22 mouse cellular contexts compared by ENCODE assay signal in genomic region chr11:115959018-115959417, GRCm38 (mm10). TPM values are rescaled to one million over a fixed set of nuclear protein-coding genes. Genes with fewer than 3 reads are reported as not detected.
A peak's percentile ranks its signal among the peaks of the same experiment; 100 is the strongest.
DNase-seq lines count a peak whose midpoint lies in the region; ATAC-seq and TF ChIP-seq lines count a peak whose summit lies in the region.
"Had no signal": no experiment of that assay in that cellular context is flagged by ENCODE, and none has a peak within 500 bp of the region (broad histone marks: within the 10 kb centered on the region; RNA-seq: fewer than 3 reads in every experiment).

No protein-coding gene starts in this region.

- peak; percentile 37 for DNase-seq in hindbrain, postnatal 0 days (ENCODE audit: low spot score)
- DNase-seq in kidney, adult 9 months: peak; percentile 32
- peak; percentile 82 for DNase-seq in fat pad, adult 2 months (ENCODE audit: extremely low read depth, low read depth, low spot score)
- no peak for DNase-seq in cerebellum, adult 11 months
- DNase-seq: adrenal gland, postnatal 10 days; cerebellum, adult 18-20 months; cerebellum, adult 9-11 months; cerebellum, postnatal 36 days; forebrain, postnatal 0 days; gastrocnemius, postnatal 36 days; heart, adult 11 months; heart, postnatal 36 days had no signal

- WGBS in hindbrain, postnatal 0 days: 80% methylated on average over 9 of the region's 9 CpGs
- WGBS in hindbrain, embryonic 16.5 days: 86% methylated on average over 9 of the region's 9 CpGs
- 96% methylated on average over 9 of the region's 9 CpGs for WGBS in kidney, embryonic 16.5 days

- peaks cover 37% of the 10 kb centered on the region; the same call in 1 of the 2 replicates for H3K36me3 ChIP-seq in hindbrain, postnatal 0 days (ENCODE audit: insufficient read depth, low read length)
- H3K36me3 ChIP-seq in hindbrain, embryonic 16.5 days (ENCODE audit: control insufficient read depth, insufficient read depth, low read length): peaks cover 25% of the 10 kb centered on the region
- peaks cover 59% of the 10 kb centered on the region for H3K36me3 ChIP-seq in kidney, embryonic 16.5 days (ENCODE audit: insufficient read depth, low read length)
- H3K36me3 ChIP-seq in ES-Bruce4 (ENCODE audit: control insufficient read depth, insufficient read depth, low read length, poor library complexity, severe bottlenecking): peaks cover 34% of the 10 kb centered on the region

- H3K9me3 ChIP-seq in hindbrain, postnatal 0 days (ENCODE audit: low read length): no peaks in the 10 kb centered on the region
- H3K9me3 ChIP-seq in hindbrain, embryonic 16.5 days (ENCODE audit: control insufficient read depth, low read length): no peaks in the 10 kb centered on the region
- H3K9me3 ChIP-seq in kidney, embryonic 16.5 days (ENCODE audit: low read length): no peaks in the 10 kb centered on the region
- H3K9me3 ChIP-seq in ES-Bruce4 (replicated peaks; ENCODE audit: control insufficient read depth, insufficient read depth, low read length, poor library complexity, severe bottlenecking): no peaks in the 10 kb centered on the region
- H3K9me3 ChIP-seq: embryonic facial prominence, embryonic 13.5 days; forebrain, embryonic 13.5 days; heart, embryonic 13.5 days; hindbrain, embryonic 15.5 days had no signal

- H3K27ac ChIP-seq in hindbrain, postnatal 0 days: 0 out of 2 replicates have a peak overlapping the region, but pooled peaks have one; percentile 8
- no peak overlapping the region for H3K27ac ChIP-seq in hindbrain, embryonic 16.5 days (ENCODE audit: low read depth, low read length)
- H3K27ac ChIP-seq in kidney, embryonic 16.5 days (ENCODE audit: low read length): no peak overlapping the region
- peak overlapping the region; percentile 23; the same call in 1 of the 2 replicates for H3K27ac ChIP-seq in ES-Bruce4 (ENCODE audit: insufficient read depth, low read length)
- H3K27ac ChIP-seq: embryonic facial prominence, embryonic 13.5 days; forebrain, embryonic 13.5 days; heart, embryonic 13.5 days; hindbrain, embryonic 15.5 days had no signal

- H3K27me3 ChIP-seq in hindbrain, postnatal 0 days (ENCODE audit: insufficient read depth, low read length): no peaks in the 10 kb centered on the region
- no peaks in the 10 kb centered on the region for H3K27me3 ChIP-seq in hindbrain, embryonic 16.5 days (replicated peaks; ENCODE audit: control insufficient read depth, insufficient read depth, low read length)
- H3K27me3 ChIP-seq in kidney, embryonic 16.5 days (ENCODE audit: insufficient read depth, low read length): no peaks in the 10 kb centered on the region
- no peaks in the 10 kb centered on the region for H3K27me3 ChIP-seq in ES-Bruce4 (ENCODE audit: control insufficient read depth, insufficient read depth, low read length, poor library complexity, severe bottlenecking)
- H3K27me3 ChIP-seq: CH12.LX; embryonic facial prominence, embryonic 13.5 days; forebrain, embryonic 13.5 days; heart, embryonic 13.5 days; hindbrain, embryonic 15.5 days had no signal

- no peak overlapping the region for H3K9ac ChIP-seq in hindbrain, postnatal 0 days (replicated peaks; ENCODE audit: low read length)
- H3K9ac ChIP-seq in hindbrain, embryonic 16.5 days (ENCODE audit: low read depth, low read length): no peak overlapping the region
- no peak overlapping the region for H3K9ac ChIP-seq in kidney, embryonic 16.5 days (replicated peaks; ENCODE audit: low read length)
- H3K9ac ChIP-seq in ES-Bruce4 (ENCODE audit: low read depth, poor library complexity, severe bottlenecking): no peak overlapping the region
- H3K9ac ChIP-seq: embryonic facial prominence, embryonic 13.5 days; forebrain, embryonic 13.5 days; forebrain, postnatal 0 days; heart, embryonic 13.5 days; hindbrain, embryonic 15.5 days had no signal

- TF ChIP-seq EP300 in ES-Bruce4 (IDR thresholded peaks at IDR 0.05; ENCODE audit: insufficient read depth, low read depth, low read length): no peak

- no peak overlapping the region for H3K4me3 ChIP-seq in hindbrain, postnatal 0 days (ENCODE audit: low read length)
- H3K4me3 ChIP-seq in hindbrain, embryonic 16.5 days (ENCODE audit: low read length): no peak overlapping the region
- no peak overlapping the region for H3K4me3 ChIP-seq in kidney, embryonic 16.5 days (ENCODE audit: low read length)
- H3K4me3 ChIP-seq in ES-Bruce4 (ENCODE audit: low read depth, low read length): no peak overlapping the region
- H3K4me3 ChIP-seq: embryonic facial prominence, embryonic 13.5 days; forebrain, embryonic 13.5 days; heart, embryonic 13.5 days; hindbrain, embryonic 15.5 days had no signal

- ATAC-seq in hindbrain, postnatal 0 days: no peak
- no peak for ATAC-seq in hindbrain, embryonic 16.5 days
- ATAC-seq in kidney, embryonic 16.5 days (ENCODE audit: low FRiP score, low TSS enrichment): no peak
- ATAC-seq: forebrain, embryonic 13.5 days; forebrain, postnatal 0 days had no signal

- no peak for TF ChIP-seq POLR2A in ES-Bruce4 (IDR thresholded peaks at IDR 0.05; ENCODE audit: insufficient read depth, low read length)

- H3K4me1 ChIP-seq in hindbrain, postnatal 0 days (ENCODE audit: insufficient read depth, low read length): peaks cover 10% of the 10 kb centered on the region; the same call in 1 of the 2 replicates
- peaks cover 5% of the 10 kb centered on the region; the same call in 1 of the 2 replicates for H3K4me1 ChIP-seq in hindbrain, embryonic 16.5 days (ENCODE audit: control insufficient read depth, insufficient read depth, low read depth, low read length)
- H3K4me1 ChIP-seq in kidney, embryonic 16.5 days (ENCODE audit: insufficient read depth, low read length): no peaks in the 10 kb centered on the region
- H3K4me1 ChIP-seq in ES-Bruce4 (ENCODE audit: control insufficient read depth, insufficient read depth, low read length): no peaks in the 10 kb centered on the region

- H3K4me2 ChIP-seq in hindbrain, postnatal 0 days (ENCODE audit: low read depth, low read length): no peak overlapping the region
- no peak overlapping the region for H3K4me2 ChIP-seq in hindbrain, embryonic 16.5 days (ENCODE audit: low read length)
- H3K4me2 ChIP-seq in kidney, embryonic 16.5 days (replicated peaks; ENCODE audit: low read depth, low read length): no peak overlapping the region
- H3K4me2 ChIP-seq: embryonic facial prominence, embryonic 13.5 days; forebrain, embryonic 13.5 days; heart, embryonic 13.5 days; hindbrain, embryonic 15.5 days had no signal

- no peak for TF ChIP-seq CTCF in hindbrain, postnatal 0 days (IDR thresholded peaks at IDR 0.05; ENCODE audit: low read depth)
- no peak for TF ChIP-seq CTCF in ES-Bruce4 (IDR thresholded peaks at IDR 0.05; ENCODE audit: low read depth, low read length)

RNA-seq across cellular contexts. Expression of gene Itgb4, which starts 15.5 kb away (rescaled TPM):
- 1.7 and 3.1 TPM in 2 replicates for total RNA-seq in hindbrain, postnatal 0 days (2014; rRNA removed)
- 2.2 and 2.8 TPM in 2 replicates for polyA plus RNA-seq in hindbrain, postnatal 0 days (2015; fragmentation: Nextera tagmentation; extraction: Ambion mirVana)
- 1.8 and 2.1 TPM in 2 replicates for polyA plus RNA-seq in hindbrain, embryonic 16.5 days (2015; fragmentation: Nextera tagmentation; extraction: Ambion mirVana)
- polyA plus RNA-seq in kidney, embryonic 16.5 days (2015; fragmentation: Nextera tagmentation; extraction: Ambion mirVana): 2.5 and 3.4 TPM in 2 replicates
- 9.3 and 11.8 TPM in 2 replicates for polyA plus RNA-seq in ES-Bruce4 (2011; ENCODE audit: insufficient read depth, insufficient read length, low read depth, missing spikeins)

RNA-seq across cellular contexts. Expression of gene Recql5, which starts 25.7 kb away (rescaled TPM):
- total RNA-seq in hindbrain, postnatal 0 days (2014; rRNA removed): 11.4 and 14.3 TPM in 2 replicates
- 7.9 and 9.9 TPM in 2 replicates for polyA plus RNA-seq in hindbrain, postnatal 0 days (2015; fragmentation: Nextera tagmentation; extraction: Ambion mirVana)
- polyA plus RNA-seq in hindbrain, embryonic 16.5 days (2015; fragmentation: Nextera tagmentation; extraction: Ambion mirVana): 20.2 and 21.3 TPM in 2 replicates
- 25.3 and 26.9 TPM in 2 replicates for polyA plus RNA-seq in kidney, embryonic 16.5 days (2015; fragmentation: Nextera tagmentation; extraction: Ambion mirVana)
- polyA plus RNA-seq in ES-Bruce4 (2011; ENCODE audit: insufficient read depth, insufficient read length, low read depth, missing spikeins): 20.0 and 22.6 TPM in 2 replicates

RNA-seq across cellular contexts. Expression of gene Sap30bp, which starts 25.9 kb away (rescaled TPM):
- 46.4 and 52.8 TPM in 2 replicates for total RNA-seq in hindbrain, postnatal 0 days (2014; rRNA removed)
- polyA plus RNA-seq in hindbrain, postnatal 0 days (2015; fragmentation: Nextera tagmentation; extraction: Ambion mirVana): 39.2 and 42.8 TPM in 2 replicates
- 38.4 and 45.3 TPM in 2 replicates for polyA plus RNA-seq in hindbrain, embryonic 16.5 days (2015; fragmentation: Nextera tagmentation; extraction: Ambion mirVana)
- 35.9 and 38.9 TPM in 2 replicates for polyA plus RNA-seq in kidney, embryonic 16.5 days (2015; fragmentation: Nextera tagmentation; extraction: Ambion mirVana)
- 51.1 and 55.9 TPM in 2 replicates for polyA plus RNA-seq in ES-Bruce4 (2011; ENCODE audit: insufficient read depth, insufficient read length, low read depth, missing spikeins)

RNA-seq across cellular contexts. Expression of gene Smim6, which starts 47.2 kb away (rescaled TPM):
- total RNA-seq in hindbrain, postnatal 0 days (2014; rRNA removed): not detected in 2 replicates
- polyA plus RNA-seq in hindbrain, postnatal 0 days (2015; fragmentation: Nextera tagmentation; extraction: Ambion mirVana): 0.35 and 0.43 TPM in 2 replicates
- polyA plus RNA-seq in hindbrain, embryonic 16.5 days (2015; fragmentation: Nextera tagmentation; extraction: Ambion mirVana): 0.49 and 0.58 TPM in 2 replicates
- polyA plus RNA-seq in kidney, embryonic 16.5 days (2015; fragmentation: Nextera tagmentation; extraction: Ambion mirVana): 11.8 and 12.8 TPM in 2 replicates
- polyA plus RNA-seq in ES-Bruce4 (2011; ENCODE audit: insufficient read depth, insufficient read length, low read depth, missing spikeins): not detected in 2 replicates
- total RNA-seq: forebrain, postnatal 0 days; gastrocnemius, adult 18-20 months; gastrocnemius, postnatal 36 days had no signal
- polyA plus RNA-seq: brain, embryonic 14.5 days had no signal

RNA-seq across cellular contexts. Expression of gene Galk1, which starts 53.5 kb away (rescaled TPM):
- total RNA-seq in hindbrain, postnatal 0 days (2014; rRNA removed): 51.5 and 52.3 TPM in 2 replicates
- polyA plus RNA-seq in hindbrain, postnatal 0 days (2015; fragmentation: Nextera tagmentation; extraction: Ambion mirVana): 60.3 and 61.7 TPM in 2 replicates
- polyA plus RNA-seq in hindbrain, embryonic 16.5 days (2015; fragmentation: Nextera tagmentation; extraction: Ambion mirVana): 76.0 and 76.2 TPM in 2 replicates
- 222 and 240 TPM in 2 replicates for polyA plus RNA-seq in kidney, embryonic 16.5 days (2015; fragmentation: Nextera tagmentation; extraction: Ambion mirVana)
- 96.4 and 107 TPM in 2 replicates for polyA plus RNA-seq in ES-Bruce4 (2011; ENCODE audit: insufficient read depth, insufficient read length, low read depth, missing spikeins)

Comparison
In these comparisons a context has a peak if more than half of its experiments do, and no peak if none do; other contexts are left out.
1. H3K27ac ChIP-seq: peak in hindbrain, postnatal 0 days (single experiment) and ES-Bruce4 (single experiment); none in hindbrain, embryonic 16.5 days (single experiment) and kidney, embryonic 16.5 days (single experiment).